Mouse (Mus musculus): ENCODE results near the gene Sectm1b. TPM values are rescaled to one million over a fixed set of nuclear protein-coding genes. Genes with fewer than 3 reads are reported as not detected.
A peak's percentile ranks its signal among the peaks of the same experiment; 100 is the strongest.
"Not testable (repeated sequence)": the region's sequence is repeated elsewhere in the genome, so short reads cannot be mapped to it uniquely, and the experiment has no call there.

The Sectm1b gene
- not detected in 2 replicates for polyA plus RNA-seq (2014; fragmentation: Nextera tagmentation; extraction: Ambion mirVana)

DNA sequence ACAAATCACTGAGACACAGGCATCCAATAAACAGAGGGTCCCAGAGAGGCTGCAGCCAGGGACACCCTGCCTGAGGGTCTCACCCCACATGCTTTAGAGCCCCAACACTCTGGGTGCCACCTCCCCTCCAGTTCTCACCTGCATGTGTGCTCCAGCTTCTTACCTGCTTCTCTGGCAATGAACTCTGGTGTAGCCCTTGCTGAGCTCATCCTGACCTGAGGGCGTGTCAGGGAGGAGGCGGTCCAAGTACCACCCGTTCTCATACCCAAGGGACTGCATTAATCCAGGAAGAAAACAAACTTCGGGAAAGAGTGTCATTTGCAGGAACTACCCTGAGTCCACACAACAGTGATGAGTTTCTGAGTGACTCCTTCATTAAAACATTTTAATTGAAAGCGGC lies at the start of gene Sectm1b:
Gene Sectm1b (minus strand): TSS at position 191 of the 400 bp plus-strand sequence.
- Histone ChIP-seq H3K27me3 (replicated peaks; ENCODE audit: control insufficient read depth, insufficient read depth, low read length) (no peaks in the 10 kb centered on the region), H3K27ac (ENCODE audit: low read depth, low read length) (no peak within 1 kb of the TSS), H3K9ac (ENCODE audit: low read length) (no peak within 1 kb of the TSS), H3K4me2 (ENCODE audit: low read length) (no peak within 1 kb of the TSS), H3K36me3 (ENCODE audit: control insufficient read depth, insufficient read depth, low read length) (no peaks in the 10 kb centered on the region), H3K9me3 (replicated peaks; ENCODE audit: control insufficient read depth, low read length) (no peaks in the 10 kb centered on the region), H3K4me1 (ENCODE audit: control insufficient read depth, insufficient read depth, low read length) (no peaks in the 10 kb centered on the region), H3K4me3 (ENCODE audit: low read depth, low read length) (no peak within 1 kb of the TSS)
- DNase-seq (ENCODE audit: low spot score) (no peak), ATAC-seq (no peak)
- WGBS: 84% methylated on average over 5 of the region's 5 CpGs

- H3K4me1 ChIP-seq (ENCODE audit: control insufficient read depth, insufficient read depth, low read length): peaks cover 8% of the 10 kb centered on the region
- ATAC-seq: no peak
- DNase-seq (ENCODE audit: low spot score): peak; percentile 23
Observed at GRCm38 (mm10) chr11:121112091-121112775, 48.9 kb upstream of the Sectm1b start.

GRCm38 (mm10) chr11:121111601-121112000 lies 48.2 kb upstream of the Sectm1b start:
- H3K4me2 ChIP-seq (ENCODE audit: low read length): no peak overlapping the region
- 92% methylated on average over 1 of the region's 1 CpGs for WGBS
- peaks cover 8% of the 10 kb centered on the region for H3K4me1 ChIP-seq (ENCODE audit: control insufficient read depth, insufficient read depth, low read length)
- H3K36me3 ChIP-seq (ENCODE audit: control insufficient read depth, insufficient read depth, low read length): no peaks in the 10 kb centered on the region
- peak; percentile 19 for DNase-seq (ENCODE audit: low spot score)
- H3K9me3 ChIP-seq (replicated peaks; ENCODE audit: control insufficient read depth, low read length): no peaks in the 10 kb centered on the region
- no peak for ATAC-seq
- H3K27ac ChIP-seq (ENCODE audit: low read depth, low read length): no peak overlapping the region
- 0 out of 2 replicates have a peak, but pooled peaks cover 5% of the 10 kb centered on the region for H3K27me3 ChIP-seq (replicated peaks; ENCODE audit: control insufficient read depth, insufficient read depth, low read length)
- H3K9ac ChIP-seq (ENCODE audit: low read length): no peak overlapping the region
- H3K4me3 ChIP-seq (ENCODE audit: low read depth, low read length): no peak overlapping the region

More at GRCm38 (mm10) chr11:121112091-121112775, 48.9 kb upstream of the Sectm1b start:
- Histone ChIP-seq H3K4me3 (ENCODE audit: low read depth, low read length) (no peak overlapping the region), H3K27ac (ENCODE audit: low read depth, low read length) (no peak overlapping the region), H3K9me3 (replicated peaks; ENCODE audit: control insufficient read depth, low read length) (no peaks in the 10 kb centered on the region), H3K9ac (ENCODE audit: low read length) (no peak overlapping the region), H3K4me2 (ENCODE audit: low read length) (no peak overlapping the region), H3K27me3 (replicated peaks; ENCODE audit: control insufficient read depth, insufficient read depth, low read length) (0 out of 2 replicates have a peak, but pooled peaks cover 5% of the 10 kb centered on the region), H3K36me3 (ENCODE audit: control insufficient read depth, insufficient read depth, low read length) (no peaks in the 10 kb centered on the region)
- WGBS: 67% methylated on average over 5 of the region's 5 CpGs

GRCm38 (mm10) chr11:121111051-121111450 lies 47.7 kb upstream of the Sectm1b start:
- Histone ChIP-seq H3K27me3 (replicated peaks; ENCODE audit: control insufficient read depth, insufficient read depth, low read length) (0 out of 2 replicates have a peak, but pooled peaks cover 5% of the 10 kb centered on the region), H3K4me3 (ENCODE audit: low read depth, low read length) (no peak overlapping the region), H3K27ac (ENCODE audit: low read depth, low read length) (no peak overlapping the region), H3K9me3 (replicated peaks; ENCODE audit: control insufficient read depth, low read length) (no peaks in the 10 kb centered on the region), H3K36me3 (ENCODE audit: control insufficient read depth, insufficient read depth, low read length) (no peaks in the 10 kb centered on the region), H3K4me2 (ENCODE audit: low read length) (no peak overlapping the region), H3K9ac (ENCODE audit: low read length) (no peak overlapping the region), H3K4me1 (ENCODE audit: control insufficient read depth, insufficient read depth, low read length) (peaks cover 8% of the 10 kb centered on the region)
- DNase-seq (ENCODE audit: low spot score) (no peak), ATAC-seq (no peak)
- WGBS: 92% methylated on average over 3 of the region's 3 CpGs

DNA sequence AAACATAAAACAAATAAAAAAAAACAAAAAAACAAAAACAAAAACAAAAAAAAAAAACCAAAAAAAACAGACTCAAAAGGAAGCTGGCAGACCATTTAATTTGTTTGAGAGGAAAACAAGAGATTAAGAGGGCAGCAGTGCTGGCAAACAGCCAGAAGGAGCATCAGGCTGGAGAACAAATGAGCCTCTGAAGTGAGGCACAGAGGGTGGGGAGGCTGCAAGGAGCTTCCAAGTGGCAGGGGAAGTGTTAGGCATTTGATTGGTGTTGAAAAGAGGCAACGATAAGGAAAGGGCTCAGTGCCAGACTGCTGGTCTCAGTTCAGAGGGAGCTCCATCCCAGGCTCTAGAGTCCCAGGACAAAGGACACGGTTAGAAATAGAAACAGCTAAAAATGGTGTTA lies 46.6 kb upstream of the Sectm1b start:
- Histone ChIP-seq H3K4me3 (ENCODE audit: low read depth, low read length) (no peak overlapping the region), H3K27ac (ENCODE audit: low read depth, low read length) (no peak overlapping the region), H3K4me2 (ENCODE audit: low read length) (no peak overlapping the region), H3K4me1 (ENCODE audit: control insufficient read depth, insufficient read depth, low read length) (peaks cover 8% of the 10 kb centered on the region), H3K9ac (ENCODE audit: low read length) (no peak overlapping the region), H3K27me3 (replicated peaks; ENCODE audit: control insufficient read depth, insufficient read depth, low read length) (0 out of 2 replicates have a peak, but pooled peaks cover 5% of the 10 kb centered on the region), H3K9me3 (replicated peaks; ENCODE audit: control insufficient read depth, low read length) (no peaks in the 10 kb centered on the region), H3K36me3 (ENCODE audit: control insufficient read depth, insufficient read depth, low read length) (no peaks in the 10 kb centered on the region)
- ATAC-seq: peak; percentile 83; the same call in 1 of the 2 replicates
- 2% methylated on average over 2 of the region's 2 CpGs for WGBS
- peak; percentile 93 for DNase-seq (ENCODE audit: low spot score)

GRCm38 (mm10) chr11:121108061-121108460 lies 44.7 kb upstream of the Sectm1b start:
- H3K27ac ChIP-seq (ENCODE audit: low read depth, low read length): no peak overlapping the region
- peaks cover 8% of the 10 kb centered on the region for H3K4me1 ChIP-seq (ENCODE audit: control insufficient read depth, insufficient read depth, low read length)
- H3K9ac ChIP-seq (ENCODE audit: low read length): no peak overlapping the region
- DNase-seq (ENCODE audit: low spot score): no peak
- 0 out of 2 replicates have a peak, but pooled peaks cover 5% of the 10 kb centered on the region for H3K27me3 ChIP-seq (replicated peaks; ENCODE audit: control insufficient read depth, insufficient read depth, low read length)
- 74% methylated on average over 9 of the region's 9 CpGs for WGBS
- H3K4me3 ChIP-seq (ENCODE audit: low read depth, low read length): no peak overlapping the region
- no peak for ATAC-seq
- H3K9me3 ChIP-seq (replicated peaks; ENCODE audit: control insufficient read depth, low read length): no peaks in the 10 kb centered on the region
- no peak overlapping the region for H3K4me2 ChIP-seq (ENCODE audit: low read length)
- no peaks in the 10 kb centered on the region for H3K36me3 ChIP-seq (ENCODE audit: control insufficient read depth, insufficient read depth, low read length)

DNA sequence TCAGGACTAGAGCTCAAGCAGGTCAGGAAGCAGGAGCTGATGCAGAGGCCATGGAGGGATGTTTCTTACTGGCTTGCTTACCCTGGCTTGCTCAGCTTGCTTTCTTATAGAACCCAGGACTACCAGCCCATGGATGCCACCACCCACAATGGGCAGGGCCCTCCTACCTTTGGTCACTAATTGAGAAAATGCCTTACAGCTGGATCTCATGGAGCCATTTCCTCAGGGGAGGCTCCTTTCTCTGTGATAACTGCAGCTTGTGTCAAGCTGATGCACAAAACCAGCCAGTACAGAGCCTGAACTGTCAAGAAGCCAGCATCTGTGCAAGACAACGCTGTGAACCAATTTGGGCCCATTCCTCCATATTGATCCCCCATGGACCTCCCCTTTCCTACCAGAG lies 43.9 kb upstream of the Sectm1b start:
- H3K9ac ChIP-seq (ENCODE audit: low read length); H3K4me3 ChIP-seq (ENCODE audit: low read depth, low read length); H3K4me1 ChIP-seq (ENCODE audit: control insufficient read depth, insufficient read depth, low read length); H3K4me2 ChIP-seq (ENCODE audit: low read length); ATAC-seq; H3K27ac ChIP-seq (ENCODE audit: low read depth, low read length); H3K9me3 ChIP-seq (replicated peaks; ENCODE audit: control insufficient read depth, low read length); H3K27me3 ChIP-seq (replicated peaks; ENCODE audit: control insufficient read depth, insufficient read depth, low read length); H3K36me3 ChIP-seq (ENCODE audit: control insufficient read depth, insufficient read depth, low read length); DNase-seq (ENCODE audit: low spot score): not testable (repeated sequence)
- WGBS: 67% methylated on average over 1 of the region's 1 CpGs

GRCm38 (mm10) chr11:121101124-121101805 lies 37.9 kb upstream of the Sectm1b start:
- Histone ChIP-seq H3K4me2 (ENCODE audit: low read length) (no peak overlapping the region), H3K27me3 (replicated peaks; ENCODE audit: control insufficient read depth, insufficient read depth, low read length) (no peaks in the 10 kb centered on the region), H3K4me3 (ENCODE audit: low read depth, low read length) (no peak overlapping the region), H3K9ac (ENCODE audit: low read length) (no peak overlapping the region), H3K36me3 (ENCODE audit: control insufficient read depth, insufficient read depth, low read length) (no peaks in the 10 kb centered on the region), H3K4me1 (ENCODE audit: control insufficient read depth, insufficient read depth, low read length) (no peaks in the 10 kb centered on the region), H3K9me3 (replicated peaks; ENCODE audit: control insufficient read depth, low read length) (no peaks in the 10 kb centered on the region), H3K27ac (ENCODE audit: low read depth, low read length) (no peak overlapping the region)
- WGBS: 86% methylated on average over 4 of the region's 4 CpGs
- ATAC-seq (no peak), DNase-seq (ENCODE audit: low spot score) (no peak)

GRCm38 (mm10) chr11:121100692-121101091 lies 37.3 kb upstream of the Sectm1b start:
- Histone ChIP-seq H3K9ac (ENCODE audit: low read length) (no peak overlapping the region), H3K4me3 (ENCODE audit: low read depth, low read length) (no peak overlapping the region), H3K36me3 (ENCODE audit: control insufficient read depth, insufficient read depth, low read length) (no peaks in the 10 kb centered on the region), H3K4me2 (ENCODE audit: low read length) (no peak overlapping the region), H3K9me3 (replicated peaks; ENCODE audit: control insufficient read depth, low read length) (no peaks in the 10 kb centered on the region), H3K27me3 (replicated peaks; ENCODE audit: control insufficient read depth, insufficient read depth, low read length) (no peaks in the 10 kb centered on the region), H3K27ac (ENCODE audit: low read depth, low read length) (no peak overlapping the region), H3K4me1 (ENCODE audit: control insufficient read depth, insufficient read depth, low read length) (no peaks in the 10 kb centered on the region)
- ATAC-seq (no peak), DNase-seq (ENCODE audit: low spot score) (no peak)
- WGBS: 71% methylated on average over 7 of the region's 7 CpGs
